Mouse (Mus musculus): ENCODE data around the gene Nkapd1. TPM values are rescaled to one million over a fixed set of nuclear protein-coding genes. Genes with fewer than 3 reads are reported as not detected.

The Nkapd1 gene
- polyA plus RNA-seq, 1 experiment from 2014 or later, result 15.1 TPM

GRCm38 (mm10) chr9:50594794-50595417 lies 22.4 kb downstream of the Nkapd1 start:
- H3K9ac ChIP-seq, result no peak overlapping the region
- no peaks in the 10 kb centered on the region for H3K27me3 ChIP-seq (replicated peaks)
- no peak for ATAC-seq (ENCODE audit: extremely low read depth, insufficient number of reproducible peaks, low FRiP score, low TSS enrichment)
- H3K4me1 ChIP-seq, result no peaks in the 10 kb centered on the region
- H3K36me3 ChIP-seq, result peaks cover 55% of the 10 kb centered on the region
- WGBS, result 79% methylated on average over 12 of the region's 12 CpGs
- no peak overlapping the region for H3K27ac ChIP-seq (replicated peaks)
- no peak overlapping the region for H3K4me3 ChIP-seq
- H3K9me3 ChIP-seq, result no peaks in the 10 kb centered on the region
- H3K4me2 ChIP-seq, result no peak overlapping the region

- 73% methylated on average over 3 of the region's 3 CpGs for WGBS
These were observed 23.7 kb downstream of the Nkapd1 start for GRCm38 (mm10) chr9:50593544-50593943.

GRCm38 (mm10) chr9:50592955-50593354 lies 24.3 kb downstream of the Nkapd1 start:
- no peak overlapping the region for H3K4me2 ChIP-seq
- ATAC-seq (ENCODE audit: extremely low read depth, insufficient number of reproducible peaks, low FRiP score, low TSS enrichment), result no peak
- WGBS, result 81% methylated on average over 9 of the region's 9 CpGs
- no peaks in the 10 kb centered on the region for H3K27me3 ChIP-seq (replicated peaks)
- no peak overlapping the region for H3K27ac ChIP-seq (replicated peaks)
- no peak overlapping the region for H3K9ac ChIP-seq
- no peaks in the 10 kb centered on the region for H3K4me1 ChIP-seq
- no peaks in the 10 kb centered on the region for H3K9me3 ChIP-seq
- peaks cover 36% of the 10 kb centered on the region for H3K36me3 ChIP-seq
- H3K4me3 ChIP-seq, result no peak overlapping the region

More at GRCm38 (mm10) chr9:50593544-50593943, 23.7 kb downstream of the Nkapd1 start:
- H3K27ac ChIP-seq (replicated peaks), result no peak overlapping the region
- H3K27me3 ChIP-seq (replicated peaks), result no peaks in the 10 kb centered on the region
- ATAC-seq (ENCODE audit: extremely low read depth, insufficient number of reproducible peaks, low FRiP score, low TSS enrichment), result no peak
- H3K4me2 ChIP-seq, result no peak overlapping the region
- no peaks in the 10 kb centered on the region for H3K9me3 ChIP-seq
- H3K36me3 ChIP-seq, result peaks cover 42% of the 10 kb centered on the region
- H3K4me1 ChIP-seq, result no peaks in the 10 kb centered on the region
- H3K9ac ChIP-seq, result no peak overlapping the region
- no peak overlapping the region for H3K4me3 ChIP-seq

- Histone ChIP-seq H3K4me1 (no peaks in the 10 kb centered on the region), H3K27me3 (replicated peaks) (no peaks in the 10 kb centered on the region), H3K9me3 (no peaks in the 10 kb centered on the region), H3K4me3 (no peak overlapping the region), H3K4me2 (no peak overlapping the region), H3K27ac (replicated peaks) (no peak overlapping the region), H3K9ac (no peak overlapping the region), H3K36me3 (peaks cover 16% of the 10 kb centered on the region)
- WGBS, result 74% methylated on average over 10 of the region's 10 CpGs
- ATAC-seq (ENCODE audit: extremely low read depth, insufficient number of reproducible peaks, low FRiP score, low TSS enrichment), result no peak
These were observed 26.3 kb downstream of the Nkapd1 start for GRCm38 (mm10) chr9:50590856-50591518.

GRCm38 (mm10) chr9:50586955-50587354 lies 30.3 kb downstream of the Nkapd1 start:
- 68% methylated on average over 4 of the region's 4 CpGs for WGBS
- no peaks in the 10 kb centered on the region for H3K36me3 ChIP-seq
- no peaks in the 10 kb centered on the region for H3K9me3 ChIP-seq
- ATAC-seq (ENCODE audit: extremely low read depth, insufficient number of reproducible peaks, low FRiP score, low TSS enrichment), result no peak
- H3K9ac ChIP-seq, result no peak overlapping the region
- H3K4me3 ChIP-seq, result no peak overlapping the region
- no peak overlapping the region for H3K4me2 ChIP-seq
- no peaks in the 10 kb centered on the region for H3K4me1 ChIP-seq
- H3K27ac ChIP-seq (replicated peaks), result no peak overlapping the region
- H3K27me3 ChIP-seq (replicated peaks), result no peaks in the 10 kb centered on the region

GRCm38 (mm10) chr9:50585145-50585818 lies 32.0 kb downstream of the Nkapd1 start:
- Histone ChIP-seq H3K27me3 (replicated peaks) (no peaks in the 10 kb centered on the region), H3K9me3 (no peaks in the 10 kb centered on the region), H3K36me3 (no peaks in the 10 kb centered on the region), H3K27ac (replicated peaks) (no peak overlapping the region), H3K9ac (no peak overlapping the region), H3K4me1 (no peaks in the 10 kb centered on the region), H3K4me2 (no peak overlapping the region), H3K4me3 (no peak overlapping the region)
- ATAC-seq (ENCODE audit: extremely low read depth, insufficient number of reproducible peaks, low FRiP score, low TSS enrichment), result no peak
- 62% methylated on average over 6 of the region's 6 CpGs for WGBS

GRCm38 (mm10) chr9:50580370-50580769 lies 36.9 kb downstream of the Nkapd1 start:
- Histone ChIP-seq H3K9ac (no peak overlapping the region), H3K9me3 (no peaks in the 10 kb centered on the region), H3K27me3 (replicated peaks) (no peaks in the 10 kb centered on the region), H3K4me1 (no peaks in the 10 kb centered on the region), H3K4me2 (no peak overlapping the region), H3K36me3 (no peaks in the 10 kb centered on the region), H3K27ac (replicated peaks) (no peak overlapping the region), H3K4me3 (no peak overlapping the region)
- ATAC-seq (ENCODE audit: extremely low read depth, insufficient number of reproducible peaks, low FRiP score, low TSS enrichment), result no peak
- WGBS, result 27% methylated on average over 4 of the region's 4 CpGs

GRCm38 (mm10) chr9:50569599-50570525 lies 47.4 kb downstream of the Nkapd1 start:
- ATAC-seq (ENCODE audit: extremely low read depth, insufficient number of reproducible peaks, low FRiP score, low TSS enrichment), result no peak
- 56% methylated on average over 10 of the region's 10 CpGs for WGBS
- H3K27ac ChIP-seq (replicated peaks), result no peak overlapping the region

GRCm38 (mm10) chr9:50567881-50568280 lies 49.4 kb downstream of the Nkapd1 start:
- Histone ChIP-seq H3K9me3 (no peaks in the 10 kb centered on the region), H3K4me3 (no peak overlapping the region), H3K4me2 (no peak overlapping the region), H3K27me3 (replicated peaks) (no peaks in the 10 kb centered on the region), H3K9ac (no peak overlapping the region), H3K4me1 (peaks cover 12% of the 10 kb centered on the region), H3K36me3 (no peaks in the 10 kb centered on the region), H3K27ac (replicated peaks) (no peak overlapping the region)
- no peak for ATAC-seq (ENCODE audit: extremely low read depth, insufficient number of reproducible peaks, low FRiP score, low TSS enrichment)
- 66% methylated on average over 2 of the region's 2 CpGs for WGBS

More at GRCm38 (mm10) chr9:50569599-50570525, 47.4 kb downstream of the Nkapd1 start:
- H3K4me3 ChIP-seq, result no peak overlapping the region
- H3K4me2 ChIP-seq, result no peak overlapping the region
- H3K9me3 ChIP-seq, result no peaks in the 10 kb centered on the region
- H3K36me3 ChIP-seq, result no peaks in the 10 kb centered on the region
- H3K27me3 ChIP-seq (replicated peaks), result no peaks in the 10 kb centered on the region
- peaks cover 12% of the 10 kb centered on the region for H3K4me1 ChIP-seq
- H3K9ac ChIP-seq, result no peak overlapping the region

- Histone ChIP-seq H3K36me3 (no peaks in the 10 kb centered on the region), H3K27ac (replicated peaks) (no peak overlapping the region), H3K4me2 (no peak overlapping the region), H3K4me3 (no peak overlapping the region), H3K27me3 (replicated peaks) (no peaks in the 10 kb centered on the region), H3K9ac (no peak overlapping the region), H3K4me1 (peaks cover 12% of the 10 kb centered on the region), H3K9me3 (no peaks in the 10 kb centered on the region)
- no peak for ATAC-seq (ENCODE audit: extremely low read depth, insufficient number of reproducible peaks, low FRiP score, low TSS enrichment)
- 79% methylated on average over 4 of the region's 4 CpGs for WGBS
These were observed 49.9 kb downstream of the Nkapd1 start for GRCm38 (mm10) chr9:50567372-50567771.

GRCm38 (mm10) chr9:50565940-50566339 lies 51.3 kb downstream of the Nkapd1 start:
- Histone ChIP-seq H3K4me3 (no peak overlapping the region), H3K27me3 (replicated peaks) (no peaks in the 10 kb centered on the region), H3K4me1 (peaks cover 12% of the 10 kb centered on the region), H3K36me3 (no peaks in the 10 kb centered on the region), H3K4me2 (no peak overlapping the region), H3K9me3 (0 out of 2 replicates have a peak, but pooled peaks cover 4% of the 10 kb centered on the region), H3K27ac (replicated peaks) (no peak overlapping the region), H3K9ac (no peak overlapping the region)
- ATAC-seq (ENCODE audit: extremely low read depth, insufficient number of reproducible peaks, low FRiP score, low TSS enrichment), result no peak
- 30% methylated on average over 4 of the region's 4 CpGs for WGBS
